Mouse (Mus musculus) MEL (cell line): Measurements from ENCODE around the gene Sox14.

Source experiments
- EP300 ChIP-seq, 2 experiments: IDR thresholded peaks; 2 replicates each; pipeline ENCODE4 v1.6.1; 2011; ENCODE audit warnings: improper control_type of control experiment in 2 of 2, low read length in 2 of 2, low read depth in 1 of 2, mild to moderate bottlenecking in 1 of 2
- GATA1 ChIP-seq: IDR thresholded peaks from 2 replicates; pipeline ENCODE4 v1.6.1; 2011; ENCODE audit warnings: low read depth, low read length, improper control_type of control experiment
- KAT2A ChIP-seq: conservative IDR thresholded peaks from 2 replicates; pipeline ENCODE4 v1.6.1; 2012; ENCODE audit warnings: low read depth, low read length, improper control_type of control experiment, inconsistent platforms
- MAFK ChIP-seq: IDR thresholded peaks from 2 replicates; pipeline ENCODE4 v1.6.1; 2011; ENCODE audit warnings: low read depth, mild to moderate bottlenecking, low read length, improper control_type of control experiment, borderline replicate concordance
- POLR2AphosphoS5 ChIP-seq: IDR thresholded peaks from 2 replicates; pipeline ENCODE4 v1.6.1; 2012; ENCODE audit warnings: low read depth, borderline replicate concordance, mild to moderate bottlenecking, inconsistent platforms, low read length, moderate library complexity, mixed read lengths
- TCF12 ChIP-seq: IDR thresholded peaks from 2 replicates; pipeline ENCODE4 v1.6.1; 2014; ENCODE audit warnings: low read depth, mild to moderate bottlenecking, inconsistent platforms, low read length, improper control_type of control experiment, moderate library complexity
- USF1 ChIP-seq: IDR thresholded peaks from 2 replicates; pipeline ENCODE4 v1.6.1; 2014; ENCODE audit warnings: low read depth, mild to moderate bottlenecking, inconsistent platforms, low read length, improper control_type of control experiment, moderate library complexity
- USF2 ChIP-seq, 2 experiments: IDR thresholded peaks; 2 replicates each; pipeline ENCODE4 v1.6.1; 2011 to 2012; ENCODE audit warnings: improper control_type of control experiment in 2 of 2, low read length in 2 of 2, borderline replicate concordance in 1 of 2, inconsistent platforms in 1 of 2, low read depth in 1 of 2, mild to moderate bottlenecking in 1 of 2; ENCODE audit not compliant: insufficient read depth in 1 of 2

DNA sequence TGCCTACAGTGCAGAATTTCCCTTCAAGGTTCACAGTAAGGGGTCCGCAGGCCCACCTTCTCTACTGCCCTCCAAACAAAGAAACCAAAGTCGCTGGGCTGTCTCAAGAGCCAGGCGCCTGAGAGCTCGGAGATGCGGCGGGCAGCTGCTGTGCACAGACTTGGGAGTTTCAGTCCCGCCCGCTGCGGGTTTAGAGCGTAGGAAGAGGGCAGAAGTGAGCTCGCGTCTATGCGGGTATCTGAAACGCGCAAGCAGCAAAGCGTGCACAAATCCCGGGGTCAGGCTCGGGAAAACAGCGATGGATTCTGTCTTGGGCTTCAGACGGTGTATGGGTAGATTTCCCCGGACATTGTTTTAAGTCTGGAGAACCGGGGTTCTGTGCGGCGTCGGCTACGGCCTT is 7.4 kb downstream of the Sox14 start:
- TF ChIP-seq EP300 (IDR thresholded peaks at IDR 0.05; ENCODE audit: low read depth in 1 of 2, low read length in 2 of 2) (no peak), KAT2A (no peak), USF2 (IDR thresholded peaks at IDR 0.05; ENCODE audit: borderline replicate concordance in 1 of 2, insufficient read depth in 1 of 2, low read depth in 1 of 2, low read length in 2 of 2) (no peak), TCF12 (no peak), MAFK (no peak), GATA1 (no peak), POLR2AphosphoS5 (no peak), USF1 (no peak)
